Mouse (Mus musculus) limb, embryonic 11.5 days (tissue): ENCODE measurements around the gene Zfp207. TPM values are rescaled to one million over a fixed set of nuclear protein-coding genes. Genes with fewer than 3 reads are reported as not detected.

Experiments used
- ATAC-seq: fragments of 200-750 bp; cut with Nextera tagmentation; 2 replicates; pipeline ENCODE4 v1.8.0; 2017; ENCODE audit warnings: low read depth; ENCODE audit not compliant: insufficient number of reproducible peaks, low FRiP score, low TSS enrichment
- DNase-seq: peaks from one replicate; pipeline ENCODE4 v3.0.0-alpha.2; 2015; ENCODE audit warnings: low spot score
- H3K27ac ChIP-seq: fragments of 300-500 bp; sonication (generic); replicated peaks from 2 replicates; pipeline ENCODE4 v1.5.1; 2014; ENCODE audit warnings: low read depth, mild to moderate bottlenecking, low read length
- H3K27me3 ChIP-seq: fragments of 300-500 bp; sonication (generic); 2 replicates; pipeline ENCODE4 v1.6.1; 2014; ENCODE audit warnings: mild to moderate bottlenecking, low read length, mixed read lengths; ENCODE audit not compliant: control insufficient read depth, insufficient read depth
- H3K36me3 ChIP-seq: fragments of 300-500 bp; sonication (generic); 2 replicates; pipeline ENCODE4 v1.6.1; 2014; ENCODE audit warnings: mild to moderate bottlenecking, low read length, moderate library complexity, mixed read lengths; ENCODE audit not compliant: control insufficient read depth, insufficient read depth
- H3K4me1 ChIP-seq: fragments of 300-500 bp; sonication (generic); 2 replicates; pipeline ENCODE4 v1.6.1; 2014; ENCODE audit warnings: low read length, mixed read lengths; ENCODE audit not compliant: control insufficient read depth, insufficient read depth
- H3K4me2 ChIP-seq: fragments of 300-500 bp; sonication (generic); 2 replicates; pipeline ENCODE4 v1.6.1; 2014; ENCODE audit warnings: low read depth, mild to moderate bottlenecking, moderate library complexity; ENCODE audit not compliant: severe bottlenecking
- H3K4me3 ChIP-seq: fragments of 300-500 bp; sonication (generic); 2 replicates; pipeline ENCODE4 v1.5.1; 2014; ENCODE audit warnings: low read depth, low read length
- H3K9ac ChIP-seq: fragments of 300-500 bp; sonication (generic); 2 replicates; pipeline ENCODE4 v1.6.1; 2014; ENCODE audit warnings: mild to moderate bottlenecking, low read length
- H3K9me3 ChIP-seq: fragments of 300-500 bp; sonication (generic); 2 replicates; pipeline ENCODE4 v1.6.1; 2016; ENCODE audit warnings: low read length; ENCODE audit not compliant: control insufficient read depth
- WGBS: fragments of 180-500 bp; shearing (Covaris S2); extraction: QIAGEN DNeasy Blood & Tissue Kit; methylation state at CpG from one replicate; pipeline ENCODE4 v1.1.7; 2014; 5-methylcytosine and 5-hydroxymethylcytosine counted together
- polyA plus RNA-seq: library from polyadenylated mRNA; unstranded; fragments of >200 nt; fragmentation: Nextera tagmentation; extraction: Ambion mirVana; gene quantifications from 2 replicates; pipeline ENCODE4 v1.2.1, GENCODE M21; 2014

Zfp207 gene
- polyA plus RNA-seq, 1 experiment from 2014 or later, result 343 TPM

DNA sequence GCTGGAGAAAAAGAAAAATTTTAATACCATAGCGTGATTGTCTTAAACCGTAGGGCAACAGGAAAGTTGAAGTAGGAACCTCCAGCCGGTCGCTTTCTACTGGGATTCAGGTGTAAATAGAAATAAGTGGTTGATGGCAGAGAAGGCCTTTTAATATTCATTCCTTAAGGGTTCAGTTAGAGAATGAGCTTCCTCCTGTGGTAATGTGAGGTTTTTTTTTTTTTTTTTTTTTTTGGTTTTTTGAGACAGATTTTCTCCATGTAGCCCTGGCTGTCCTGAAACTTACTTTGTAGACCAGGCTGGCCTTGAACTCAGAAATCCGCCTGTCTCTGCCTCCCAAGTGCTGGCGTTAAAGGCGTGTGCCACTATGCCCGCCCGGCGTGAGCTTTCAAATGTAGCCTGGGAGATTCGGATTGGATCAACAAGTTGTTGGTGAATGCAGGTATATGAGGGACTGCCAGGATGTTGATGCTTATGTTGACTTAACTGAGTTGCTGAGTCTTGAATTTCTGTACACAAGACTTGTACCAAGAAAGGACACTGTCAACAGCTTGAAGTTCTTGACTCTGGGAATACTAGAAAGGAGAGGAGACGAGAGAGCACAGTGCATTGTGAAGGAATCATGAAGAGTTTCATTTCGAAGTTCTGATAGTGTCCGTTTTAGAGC lies 46.6 kb downstream of the Zfp207 start:
- H3K9me3 ChIP-seq, result no peaks in the 10 kb centered on the region
- no peak overlapping the region for H3K27ac ChIP-seq
- peaks cover 10% of the 10 kb centered on the region; the same call in 1 of the 2 replicates for H3K36me3 ChIP-seq
- H3K4me2 ChIP-seq, result peak overlapping the region; percentile 61
- peak overlapping the region; percentile 94 for H3K9ac ChIP-seq
- no peak for DNase-seq
- H3K4me1 ChIP-seq, result no peaks in the 10 kb centered on the region; the same call in 1 of the 2 replicates
- WGBS, result 63% methylated on average over 14 of the region's 14 CpGs
- peak overlapping the region; percentile 99 for H3K4me3 ChIP-seq
- no peaks in the 10 kb centered on the region for H3K27me3 ChIP-seq
- no peak for ATAC-seq

DNA sequence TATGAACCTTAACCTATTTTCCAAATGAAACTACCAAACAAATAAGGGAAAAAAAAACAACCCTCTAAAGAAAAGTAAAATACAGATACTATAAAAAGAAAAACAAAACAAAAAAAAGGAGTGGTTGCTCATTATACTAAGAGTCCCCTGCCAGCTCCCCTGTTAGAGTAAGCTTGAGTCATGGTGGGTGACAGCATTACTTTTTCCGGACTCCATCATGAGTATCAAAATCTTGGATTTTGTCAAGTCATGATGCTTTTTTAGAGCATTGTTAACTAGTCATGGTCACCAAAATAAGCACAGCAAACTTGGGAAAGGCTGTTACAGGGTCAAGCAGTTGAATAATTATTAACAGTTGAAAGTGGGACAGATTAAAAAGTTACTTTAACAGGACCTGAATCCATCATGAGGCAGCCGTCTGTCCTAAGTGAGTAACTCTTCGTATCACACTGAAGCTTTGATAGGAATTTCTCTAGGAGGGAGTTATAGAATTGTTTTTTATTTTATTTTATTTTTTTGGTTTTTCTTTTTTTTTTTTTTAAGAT lies 47.4 kb downstream of the Zfp207 start:
- Histone ChIP-seq H3K9me3 (no peaks in the 10 kb centered on the region), H3K4me2 (no peak overlapping the region), H3K27ac (no peak overlapping the region), H3K4me3 (no peak overlapping the region), H3K4me1 (no peaks in the 10 kb centered on the region; the same call in 1 of the 2 replicates), H3K27me3 (no peaks in the 10 kb centered on the region), H3K9ac (no peak overlapping the region), H3K36me3 (peaks cover 11% of the 10 kb centered on the region; the same call in 1 of the 2 replicates)
- 97% methylated on average over 3 of the region's 3 CpGs for WGBS
- ATAC-seq, result no peak
- DNase-seq, result no peak

DNA sequence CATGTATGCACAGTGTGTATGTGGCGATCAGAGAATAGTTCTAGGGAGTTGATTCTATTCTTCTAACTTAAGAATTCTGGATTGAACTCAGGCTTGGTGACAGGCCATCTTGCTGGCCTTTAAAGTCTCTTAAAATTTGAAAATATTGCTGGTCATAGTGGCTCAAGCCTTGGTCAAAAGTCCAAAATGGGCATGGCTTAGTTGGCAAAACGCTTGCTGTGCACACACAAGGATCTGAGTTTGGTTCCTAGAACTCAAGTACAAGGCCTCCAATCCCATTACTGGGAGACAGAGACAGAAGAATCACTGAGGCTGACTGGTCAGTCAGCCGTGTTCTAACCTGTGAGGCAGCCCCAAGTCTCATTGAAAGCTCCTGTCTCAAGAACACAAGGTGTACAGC lies 63.8 kb downstream of the Zfp207 start:
- H3K27ac ChIP-seq, result no peak overlapping the region
- DNase-seq, result no peak
- H3K9ac ChIP-seq, result no peak overlapping the region
- H3K4me3 ChIP-seq, result no peak overlapping the region
- no peaks in the 10 kb centered on the region for H3K9me3 ChIP-seq
- no peak overlapping the region for H3K4me2 ChIP-seq
- peaks cover 10% of the 10 kb centered on the region for H3K36me3 ChIP-seq
- no peaks in the 10 kb centered on the region for H3K4me1 ChIP-seq
- no peak for ATAC-seq
- no peaks in the 10 kb centered on the region for H3K27me3 ChIP-seq
- 97% methylated on average over 3 of the region's 3 CpGs for WGBS

DNA sequence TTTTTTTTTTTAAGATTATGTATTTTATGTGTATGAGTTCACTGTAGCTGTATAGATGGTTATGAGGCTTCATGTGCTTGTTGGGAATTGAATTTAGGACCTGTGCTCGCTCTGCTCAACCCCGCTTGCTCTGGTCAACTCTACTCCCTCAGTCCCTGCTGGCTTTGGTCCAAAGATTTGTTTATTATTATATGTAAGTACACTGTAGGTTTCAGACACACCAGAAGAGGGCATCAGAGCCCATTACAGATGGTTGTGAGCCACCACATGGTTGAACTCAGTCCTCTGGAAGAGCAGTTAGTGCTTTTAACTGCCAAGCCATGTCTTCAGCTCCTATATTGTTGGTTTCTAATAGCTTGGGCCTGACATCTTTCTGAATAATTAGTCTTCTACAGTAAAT lies 66.8 kb downstream of the Zfp207 start:
- Histone ChIP-seq H3K4me1 (no peaks in the 10 kb centered on the region), H3K9ac (no peak overlapping the region), H3K4me2 (no peak overlapping the region), H3K9me3 (no peaks in the 10 kb centered on the region; the same call in 1 of the 2 replicates), H3K27me3 (no peaks in the 10 kb centered on the region), H3K27ac (no peak overlapping the region), H3K36me3 (peaks cover 17% of the 10 kb centered on the region), H3K4me3 (no peak overlapping the region)
- ATAC-seq (no peak), DNase-seq (no peak)
- WGBS, result 91% methylated on average over 2 of the region's 2 CpGs

DNA sequence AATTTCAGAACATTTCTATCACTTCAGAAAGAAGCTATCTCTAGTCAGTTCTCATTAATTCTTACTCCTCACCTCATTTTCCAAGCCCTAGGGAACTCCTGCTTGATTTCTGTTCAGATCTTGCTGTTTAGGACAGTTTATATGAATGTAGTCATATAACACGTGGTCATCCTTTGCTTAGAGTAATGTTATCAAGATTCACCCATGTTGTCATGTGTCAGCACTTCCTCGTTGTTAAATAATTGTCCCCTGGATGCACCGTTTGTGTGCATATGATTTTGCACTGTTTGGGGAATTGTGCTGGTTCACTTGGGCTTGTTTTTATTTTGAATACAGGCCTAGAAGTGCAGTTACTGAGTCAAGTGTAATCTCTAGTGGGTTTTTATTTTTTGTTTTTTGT lies 69.2 kb downstream of the Zfp207 start:
- H3K4me2 ChIP-seq, result no peak overlapping the region
- H3K9ac ChIP-seq, result no peak overlapping the region
- peaks cover 16% of the 10 kb centered on the region for H3K36me3 ChIP-seq
- H3K27ac ChIP-seq, result no peak overlapping the region
- WGBS, result 96% methylated on average over 3 of the region's 3 CpGs
- DNase-seq, result no peak
- no peaks in the 10 kb centered on the region for H3K4me1 ChIP-seq
- no peaks in the 10 kb centered on the region for H3K27me3 ChIP-seq
- ATAC-seq, result no peak
- H3K9me3 ChIP-seq, result no peaks in the 10 kb centered on the region; the same call in 1 of the 2 replicates
- H3K4me3 ChIP-seq, result no peak overlapping the region

DNA sequence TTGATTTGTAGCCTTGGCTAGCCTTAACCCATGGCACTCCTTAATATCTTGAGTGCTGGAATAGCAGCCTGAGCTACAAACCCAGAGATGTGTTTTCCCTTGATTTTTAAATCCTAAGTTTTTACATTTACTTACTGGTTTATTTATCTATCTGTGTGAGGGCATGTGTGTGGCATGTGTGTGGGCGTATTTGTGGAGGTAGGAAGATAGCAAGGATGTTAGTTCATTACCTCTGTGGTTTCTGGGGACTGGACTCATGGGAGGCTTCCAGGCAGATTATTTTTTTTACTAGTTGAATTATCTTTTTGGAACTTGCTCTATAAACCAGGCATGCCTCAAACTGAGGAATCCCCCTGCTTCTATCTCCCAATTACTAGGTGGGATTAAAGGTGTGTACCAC lies 70.1 kb downstream of the Zfp207 start:
- Histone ChIP-seq H3K4me2 (no peak overlapping the region), H3K9me3 (no peaks in the 10 kb centered on the region; the same call in 1 of the 2 replicates), H3K4me1 (no peaks in the 10 kb centered on the region), H3K9ac (no peak overlapping the region), H3K27me3 (no peaks in the 10 kb centered on the region), H3K36me3 (peaks cover 13% of the 10 kb centered on the region), H3K27ac (no peak overlapping the region), H3K4me3 (no peak overlapping the region)
- ATAC-seq, result no peak
- no peak for DNase-seq
- 90% methylated on average over 1 of the region's 1 CpGs for WGBS

Other genes with a start within 250 kb of the Zfp207 start
- gene Tefm, start 241.1 kb upstream of the Zfp207 start, polyA plus RNA-seq, result 30.6 and 33.8 TPM in 2 replicates
- gene Adap2, start 229.2 kb upstream of the Zfp207 start, polyA plus RNA-seq, result 0.67 and 0.68 TPM in 2 replicates
- gene Rnf135, start 199.4 kb upstream of the Zfp207 start, polyA plus RNA-seq, result 2.8 and 3.8 TPM in 2 replicates
- 55.7 and 59.1 TPM in 2 replicates for gene Rhot1, start 174.3 kb upstream of the Zfp207 start, polyA plus RNA-seq
- 0.56 and 0.60 TPM in 2 replicates for gene Rhbdl3, start 82.4 kb upstream of the Zfp207 start, polyA plus RNA-seq
- gene 5730455P16Rik, start 5.2 kb upstream of the Zfp207 start, polyA plus RNA-seq, result 23.2 and 25.9 TPM in 2 replicates
- gene Psmd11, start 45.3 kb downstream of the Zfp207 start, polyA plus RNA-seq, result 316 and 334 TPM in 2 replicates
- gene Cdk5r1, start 93.7 kb downstream of the Zfp207 start, polyA plus RNA-seq, result 1.9 and 2.1 TPM in 2 replicates